Mouse (Mus musculus): ENCODE measurements at regions not wholly inside any gene's neighbourhood (a gene's known extent, or its start where the extent isn't known, plus 50 kb on each side); places are given as distances from the start of the nearest gene placed in this dataset.

GRCm38 (mm10) chr17:50442062-50442461 lies 67.1 kb upstream of the Plcl2 start:
- no peak for DNase-seq

- no peak for DNase-seq
These were observed 66.3 kb upstream of the Plcl2 start for GRCm38 (mm10) chr17:50442905-50443304.

- no peak for DNase-seq
These were observed 65.7 kb upstream of the Plcl2 start for GRCm38 (mm10) chr17:50443376-50444022.

GRCm38 (mm10) chr17:50444023-50444389 lies 65.2 kb upstream of the Plcl2 start:
- no peak for DNase-seq

GRCm38 (mm10) chr17:50448693-50449092 lies 60.5 kb upstream of the Plcl2 start:
- peak; percentile 26 for DNase-seq

- DNase-seq: no peak
These were observed 57.6 kb upstream of the Plcl2 start for GRCm38 (mm10) chr17:50451606-50452005.

GRCm38 (mm10) chr17:50453524-50453923 lies 55.7 kb upstream of the Plcl2 start:
- no peak for DNase-seq

GRCm38 (mm10) chr17:50453956-50454355 lies 55.2 kb upstream of the Plcl2 start:
- DNase-seq: no peak

GRCm38 (mm10) chr17:50454917-50455316 lies 54.3 kb upstream of the Plcl2 start:
- no peak for DNase-seq

GRCm38 (mm10) chr17:50455719-50456118 lies 53.5 kb upstream of the Plcl2 start:
- DNase-seq: no peak

GRCm38 (mm10) chr17:50457053-50457697 lies 52.0 kb upstream of the Plcl2 start:
- no peak for DNase-seq

- DNase-seq: no peak
These were observed 51.0 kb upstream of the Plcl2 start for GRCm38 (mm10) chr17:50458232-50458631.

All from kidney, postnatal 10 days (tissue).